Mouse (Mus musculus): ENCODE measurements around the gene Whamm. TPM values are rescaled to one million over a fixed set of nuclear protein-coding genes. Genes with fewer than 3 reads are reported as not detected.

Gene Whamm
- 10 to 100 TPM; 20.7 to 32.3 (median 29.1) TPM for total RNA-seq (2022)

DNA sequence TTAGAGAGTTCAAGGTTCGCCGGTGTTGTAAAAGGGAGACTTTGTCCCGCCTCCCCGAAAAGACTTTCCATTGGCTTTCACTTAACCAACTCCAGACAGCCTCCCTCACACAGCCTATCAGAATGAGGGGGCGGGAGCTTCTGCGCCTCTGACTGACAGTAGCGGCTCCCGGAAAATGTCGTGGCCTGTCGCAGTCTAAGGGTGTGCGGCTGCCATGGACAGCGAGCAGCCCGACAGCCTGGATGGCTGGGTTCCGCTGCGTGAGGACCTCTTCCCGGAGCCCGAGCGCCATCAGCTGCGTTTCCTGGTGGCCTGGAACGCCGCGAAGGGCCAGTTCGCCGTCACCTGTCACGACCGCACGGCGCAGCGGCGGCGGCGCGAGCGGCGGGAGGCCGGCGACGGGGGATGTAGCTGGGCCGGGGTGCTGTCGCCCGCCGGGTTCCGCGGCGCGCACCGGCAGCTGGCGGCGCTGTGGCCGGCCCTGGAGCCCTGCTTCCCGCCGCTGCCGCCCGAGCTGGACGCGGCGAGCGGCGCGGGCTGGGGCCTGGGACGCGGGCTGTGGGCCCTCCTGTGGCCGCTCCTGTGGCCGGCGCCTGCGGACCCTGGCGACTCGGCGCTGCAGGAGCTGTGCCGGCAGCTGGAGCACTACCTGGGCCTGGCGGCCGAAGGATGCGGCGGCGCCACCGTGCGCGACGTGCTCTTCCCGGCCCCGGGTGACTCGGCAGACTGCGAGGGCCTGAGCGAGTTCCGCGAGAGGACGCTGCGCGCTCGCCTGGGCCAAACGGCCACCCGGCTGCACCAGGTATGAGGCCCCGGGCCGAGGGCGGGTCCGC lies at the start of gene Whamm:
Whamm (plus strand) TSS at position 159 of the 833 bp plus-strand sequence.
- DNase-seq, result peak; percentile 92

DNA sequence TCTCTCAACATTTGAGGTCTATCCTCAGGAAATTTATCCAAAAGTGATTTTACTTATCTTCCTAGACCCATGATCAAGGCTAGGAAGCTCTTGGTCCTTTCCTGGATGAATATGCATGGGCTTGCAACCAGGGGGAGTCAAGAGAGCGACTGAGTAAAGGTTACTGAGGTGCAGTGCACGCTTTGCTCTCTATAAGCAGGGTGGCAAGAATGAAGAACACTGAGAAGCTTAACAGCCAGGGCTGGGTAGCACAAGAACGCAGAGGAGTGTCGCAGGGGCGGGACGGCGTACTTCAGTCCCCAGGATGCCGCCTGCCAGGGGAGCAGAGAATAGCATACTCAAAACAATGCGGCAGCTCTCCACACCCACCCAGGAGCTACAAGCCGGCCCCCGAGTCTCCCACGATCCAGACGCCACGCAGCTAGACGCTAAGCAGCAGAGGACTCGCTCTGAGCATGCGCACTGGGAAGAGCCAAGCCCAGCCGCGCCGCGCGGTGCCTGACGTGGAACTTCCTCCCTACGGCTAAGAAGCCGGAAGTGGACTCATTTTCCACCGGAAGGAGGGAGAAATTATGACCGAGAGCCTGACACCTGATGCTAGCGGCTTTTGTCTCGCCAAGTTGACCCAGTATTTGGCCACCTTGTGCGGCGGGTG lies 47.9 kb upstream of the Whamm start:
- DNase-seq, result peak; percentile 84

DNA sequence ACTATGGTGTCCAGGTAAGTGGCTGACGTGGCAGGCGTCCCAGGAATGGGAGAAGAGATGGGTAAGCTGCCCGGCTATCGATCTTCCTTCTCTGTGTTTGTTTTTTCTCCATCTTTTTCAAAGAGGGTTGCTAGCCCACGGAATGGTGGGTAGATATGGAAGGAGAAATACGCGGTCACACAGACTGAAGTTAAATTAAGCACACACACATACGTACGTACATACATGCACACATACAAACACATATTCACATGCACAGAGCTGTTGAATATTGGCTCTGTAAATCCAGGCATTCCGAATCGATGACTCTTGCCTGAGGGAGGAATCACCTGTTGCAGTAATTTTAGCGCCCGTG lies 47.4 kb upstream of the Whamm start:
- DNase-seq, result no peak

DNA sequence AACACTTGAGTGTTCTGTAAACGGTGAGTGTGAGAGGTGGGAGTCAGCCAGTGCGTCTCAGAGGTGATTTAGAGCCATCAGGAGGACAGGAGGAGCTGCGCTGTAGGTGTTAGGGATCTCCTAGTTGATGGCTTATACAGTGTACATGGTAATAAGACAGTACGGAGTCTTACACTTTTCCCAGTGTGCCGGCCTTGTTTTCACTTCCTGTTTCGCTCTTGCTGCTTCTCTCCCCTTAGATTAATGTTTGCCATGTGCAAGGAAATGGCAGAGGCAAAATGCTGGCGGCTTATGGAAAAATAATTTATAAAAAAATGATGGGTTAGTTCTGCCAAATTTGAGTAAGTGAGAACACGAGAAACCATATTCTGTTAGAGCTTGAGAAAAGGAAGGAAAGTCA lies 42.1 kb upstream of the Whamm start:
- no peak for DNase-seq

DNA sequence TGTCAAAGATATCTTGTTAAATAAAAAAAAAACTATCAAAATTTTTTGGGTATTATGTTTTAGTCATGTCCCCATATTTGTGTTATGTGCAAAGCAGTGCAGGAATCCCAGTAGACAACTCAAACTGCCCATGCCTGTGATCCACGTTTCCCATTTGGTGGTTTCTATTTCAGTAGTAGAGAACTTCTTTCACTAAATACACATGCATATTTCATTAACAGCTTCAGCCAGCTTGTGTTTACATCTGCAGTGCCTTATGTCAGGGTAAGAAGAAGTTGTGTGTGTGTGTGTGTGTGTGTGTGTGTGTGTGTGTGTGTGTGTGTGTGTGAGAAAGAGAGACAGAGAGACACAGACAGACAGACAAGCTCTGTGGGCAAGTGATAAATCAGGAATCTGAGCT lies 39.6 kb upstream of the Whamm start:
- no peak for DNase-seq

DNA sequence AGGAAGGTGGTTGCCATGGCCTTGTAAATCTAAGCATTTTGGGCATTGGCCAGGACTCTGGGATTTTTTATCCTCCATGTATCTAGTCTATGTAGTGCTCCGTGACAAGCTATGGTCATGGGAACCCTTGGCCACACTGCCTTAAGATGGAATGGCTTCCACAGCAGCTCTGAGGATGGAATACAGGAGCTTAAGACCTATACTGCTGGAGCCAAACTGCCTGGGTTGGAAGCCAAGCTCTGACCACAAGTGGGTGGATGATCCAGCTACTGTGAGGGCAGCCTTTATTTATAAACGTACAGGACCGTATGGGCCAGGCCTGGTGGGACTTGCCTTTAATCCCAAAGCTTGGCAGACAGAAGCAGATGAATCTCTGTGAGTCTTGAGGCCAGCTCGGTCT lies 34.6 kb upstream of the Whamm start:
- no peak for DNase-seq

DNA sequence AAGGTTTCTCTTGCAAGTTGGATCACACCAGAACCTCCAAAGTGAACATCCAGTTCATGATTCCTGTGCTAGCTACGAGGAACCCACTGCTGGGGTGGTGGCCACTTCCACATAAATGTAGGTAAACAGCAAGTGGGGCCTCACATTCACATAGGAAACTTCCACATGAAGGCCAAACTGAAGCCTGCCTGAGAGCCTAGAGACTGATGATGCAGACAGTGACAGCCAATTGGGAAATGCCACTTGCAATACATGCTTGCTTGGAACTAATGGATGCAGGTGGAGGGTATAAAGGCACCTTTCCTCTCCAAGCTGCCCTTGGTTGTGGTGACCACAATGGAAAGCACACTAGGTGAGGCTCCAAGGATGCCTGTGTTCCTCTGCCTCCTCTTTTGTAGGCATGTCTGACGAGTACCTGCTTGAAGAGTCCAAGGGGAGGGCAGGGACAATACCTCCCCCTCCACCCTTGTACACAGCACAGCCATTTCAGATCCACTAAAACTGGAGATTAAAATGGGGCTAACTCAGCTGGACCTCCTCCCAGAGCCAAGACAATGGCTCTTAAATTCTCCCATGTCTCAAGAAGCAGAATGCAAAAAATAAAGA lies 32.9 kb upstream of the Whamm start:
- DNase-seq, result peak; percentile 11

DNA sequence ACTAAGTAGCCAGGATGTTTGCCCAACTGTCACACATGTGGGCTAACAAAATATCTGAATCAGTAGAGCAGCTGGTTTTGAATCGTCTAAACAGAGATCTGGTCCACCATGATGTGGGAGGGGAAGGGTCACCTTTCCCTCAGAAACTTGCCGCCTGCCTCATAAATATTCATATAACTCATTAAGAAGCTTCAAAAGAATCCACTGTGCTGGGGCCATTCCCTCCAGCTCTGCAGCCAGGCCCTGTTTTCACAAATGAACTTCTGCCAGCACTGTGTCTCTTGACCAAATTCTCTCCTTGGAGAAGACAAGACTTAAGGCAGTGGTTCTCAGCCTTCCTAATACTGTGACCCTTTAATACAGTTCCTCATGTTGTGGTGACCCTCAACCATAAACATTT lies 31.5 kb upstream of the Whamm start:
- DNase-seq, result no peak

DNA sequence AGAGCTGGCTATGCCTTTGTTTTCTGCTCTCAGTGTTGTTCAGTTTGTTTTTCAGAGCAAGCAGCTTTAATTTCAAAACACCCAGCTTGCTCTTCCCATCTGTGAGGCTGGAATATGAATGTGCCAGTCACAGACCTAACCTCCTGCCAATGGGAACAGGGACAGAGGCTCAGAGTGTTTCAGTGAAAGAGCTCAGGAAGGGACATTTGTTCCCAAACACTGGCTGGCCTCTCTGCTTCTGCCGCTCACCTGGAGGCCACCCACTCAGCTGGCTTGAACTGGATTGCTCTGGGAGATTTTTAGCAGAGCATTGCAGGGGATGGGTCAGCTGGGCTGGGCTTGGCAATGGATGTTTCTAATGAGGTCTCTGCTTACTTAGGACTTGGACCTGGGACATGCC lies 30.1 kb upstream of the Whamm start:
- DNase-seq, result no peak

DNA sequence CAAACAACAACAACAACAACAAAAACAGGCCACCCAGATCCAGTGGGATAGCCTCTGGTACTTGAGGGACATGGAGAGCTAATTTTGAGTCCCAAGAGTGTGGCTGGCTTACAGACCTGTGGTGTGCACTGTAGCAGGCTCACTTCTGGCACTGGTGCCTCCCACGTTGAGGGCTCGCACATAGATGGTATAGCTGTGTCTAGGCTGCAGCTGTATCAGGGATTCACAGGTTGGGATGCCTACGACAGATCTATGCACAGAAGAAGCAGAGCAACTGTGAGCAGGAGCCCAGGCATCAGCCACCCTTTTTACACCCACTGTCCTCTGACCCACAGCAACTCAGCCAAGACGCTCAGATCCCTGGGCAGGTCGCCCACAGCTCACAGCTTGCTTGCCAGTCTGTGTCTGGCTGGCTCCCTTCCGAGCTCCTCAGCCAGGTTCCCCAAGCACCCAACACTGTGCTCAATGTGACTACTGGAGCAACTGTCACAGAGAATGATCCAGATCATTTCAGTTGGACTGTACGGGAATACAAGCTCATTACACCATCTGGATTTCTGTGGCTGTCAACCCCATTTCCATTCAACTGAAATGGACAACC lies 29.0 kb upstream of the Whamm start:
- DNase-seq, result peak; percentile 45

DNA sequence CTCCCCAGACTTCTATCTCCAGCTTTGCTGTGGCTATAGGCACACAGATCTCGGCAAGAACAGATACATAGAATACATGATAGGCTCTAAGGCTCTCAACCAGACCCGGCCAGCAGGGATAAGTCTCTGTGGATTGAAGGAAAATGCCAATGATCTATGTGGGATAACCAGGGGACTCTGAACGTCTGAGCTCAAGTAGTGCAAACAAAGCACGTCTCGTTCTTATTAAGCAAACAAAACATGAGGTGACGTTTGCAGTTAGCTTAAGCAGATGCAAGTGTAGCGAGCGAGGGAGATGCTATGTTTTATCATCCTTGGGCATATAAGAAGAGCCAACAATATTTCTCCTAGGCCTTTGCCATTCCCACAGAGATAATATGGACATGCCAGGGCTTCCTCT lies 28.1 kb upstream of the Whamm start:
- DNase-seq, result no peak

DNA sequence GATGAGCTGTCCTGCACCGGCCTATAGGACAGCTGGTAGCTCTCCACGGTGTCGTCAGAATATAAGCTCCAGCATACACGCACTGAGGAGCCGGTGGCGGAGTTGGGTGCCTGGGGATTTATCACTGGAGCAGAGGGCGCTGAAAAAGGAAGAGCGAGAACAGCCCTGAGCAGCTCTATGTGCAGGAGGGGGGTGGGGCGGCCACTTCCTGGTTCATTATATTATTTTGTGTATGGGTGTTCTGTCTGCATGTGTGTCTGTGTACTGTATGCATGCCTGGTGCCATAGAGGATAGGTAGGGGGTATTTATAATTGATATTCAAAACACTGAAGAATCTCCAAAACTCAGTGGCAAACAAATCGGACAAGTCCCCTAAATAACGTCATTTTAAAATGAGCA lies 22.2 kb upstream of the Whamm start:
- no peak for DNase-seq

DNA sequence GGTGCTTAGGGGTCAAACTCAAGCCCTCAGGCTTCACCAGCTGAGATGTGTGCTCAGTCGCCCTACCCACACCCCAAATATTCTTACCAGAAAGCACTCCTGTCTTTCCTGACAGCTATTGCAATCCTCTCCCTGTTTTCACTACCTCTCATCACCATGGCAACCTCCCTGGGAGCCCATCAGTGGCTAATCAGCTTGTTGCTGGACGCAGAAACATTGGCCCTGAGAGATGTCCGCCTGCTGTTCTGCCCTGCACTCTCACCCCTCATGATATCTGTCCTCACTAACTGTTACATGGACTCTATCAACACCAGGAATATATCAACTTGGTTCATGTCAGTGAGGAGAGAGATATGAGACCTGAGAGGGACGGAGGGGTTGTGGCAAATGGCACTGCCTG lies 17.5 kb upstream of the Whamm start:
- DNase-seq, result no peak

DNA sequence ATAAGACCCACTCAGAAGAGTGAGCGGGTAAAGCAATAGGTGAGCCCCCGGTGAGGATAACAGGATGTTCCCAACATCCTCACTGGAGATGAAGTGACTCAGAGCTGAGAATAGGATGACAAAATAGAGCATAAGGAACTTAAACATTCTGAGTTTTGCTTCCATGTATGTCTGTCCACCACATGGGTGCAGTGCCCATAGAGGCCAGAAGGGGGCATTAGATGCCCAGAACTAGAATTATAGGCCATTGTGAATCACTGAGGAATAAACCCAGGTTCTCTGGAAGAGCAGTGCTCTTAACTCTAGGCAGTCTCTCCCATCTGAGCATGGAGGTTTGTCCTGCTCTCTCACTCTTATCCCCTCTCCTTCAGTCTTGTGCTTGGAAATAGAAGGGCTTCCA lies 16.7 kb upstream of the Whamm start:
- no peak for DNase-seq

DNA sequence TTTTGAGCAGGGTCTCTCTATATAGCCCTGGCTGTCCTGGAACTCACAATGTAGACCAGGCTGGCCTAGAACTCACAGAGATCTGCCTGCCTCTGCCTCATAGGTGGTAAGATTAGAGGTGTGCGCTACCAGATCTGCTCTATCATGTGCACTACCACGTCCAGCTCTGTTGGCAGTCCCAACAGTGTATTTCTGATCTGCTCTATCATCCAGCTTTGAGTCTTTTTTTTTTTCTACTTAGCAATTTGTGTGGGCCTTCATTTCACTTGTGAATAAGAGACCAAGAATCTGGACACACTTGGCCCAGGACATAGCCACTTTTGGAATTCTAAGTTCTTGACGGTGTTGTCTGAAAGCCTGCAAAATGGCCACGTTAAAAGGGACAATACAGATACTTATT lies 14.2 kb upstream of the Whamm start:
- no peak for DNase-seq

DNA sequence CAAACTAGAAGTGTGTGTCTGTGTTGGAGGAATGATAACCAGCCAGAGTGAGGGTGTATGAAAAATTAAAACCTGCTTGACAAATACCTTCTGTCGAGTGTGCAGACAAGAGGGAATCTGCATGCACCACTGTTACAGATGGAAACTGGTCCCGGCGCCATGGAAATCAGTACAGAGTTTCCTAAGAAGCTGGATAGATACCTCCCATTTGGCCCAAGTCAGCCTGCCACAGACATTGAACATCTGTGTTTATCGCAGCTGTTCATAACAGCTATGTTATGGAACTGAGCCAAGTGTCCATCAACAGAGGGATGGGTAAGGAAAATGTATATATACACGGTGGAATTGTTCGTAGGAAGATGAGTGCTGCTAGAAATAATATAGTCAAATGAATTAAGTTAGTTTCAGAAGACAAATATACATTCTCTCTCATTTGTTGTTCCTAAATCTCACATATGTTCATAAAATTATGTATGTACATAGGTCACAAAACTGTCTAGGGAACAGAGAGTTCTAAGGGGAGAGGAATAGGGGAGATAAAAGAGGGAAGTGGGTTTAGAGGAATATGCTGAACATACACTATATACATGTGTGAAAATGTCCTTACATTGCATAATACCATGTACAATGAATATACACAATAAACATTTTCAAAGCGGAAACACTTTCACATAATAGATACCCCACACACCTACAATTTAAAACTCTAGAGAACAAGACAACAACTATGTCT lies 13.6 kb upstream of the Whamm start:
- no peak for DNase-seq

DNA sequence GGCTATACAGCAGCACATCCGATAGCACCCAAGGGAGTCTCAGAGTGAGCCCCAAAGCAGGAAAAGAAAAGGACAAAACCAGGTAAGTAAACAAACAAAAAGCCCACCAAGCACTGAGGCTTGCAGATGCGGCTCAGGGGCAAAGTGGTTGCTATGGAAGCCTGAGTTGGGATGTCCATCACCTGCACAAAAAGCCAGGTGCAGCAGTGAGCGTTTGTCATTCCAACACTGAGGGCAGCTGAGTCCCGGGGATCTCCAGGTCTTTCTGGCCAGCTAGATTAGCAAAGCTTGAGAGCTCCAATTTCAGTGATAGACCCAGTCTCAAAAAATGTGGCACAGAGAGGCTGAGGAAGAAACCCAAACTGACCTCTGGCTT lies 13.1 kb upstream of the Whamm start:
- DNase-seq, result no peak

DNA sequence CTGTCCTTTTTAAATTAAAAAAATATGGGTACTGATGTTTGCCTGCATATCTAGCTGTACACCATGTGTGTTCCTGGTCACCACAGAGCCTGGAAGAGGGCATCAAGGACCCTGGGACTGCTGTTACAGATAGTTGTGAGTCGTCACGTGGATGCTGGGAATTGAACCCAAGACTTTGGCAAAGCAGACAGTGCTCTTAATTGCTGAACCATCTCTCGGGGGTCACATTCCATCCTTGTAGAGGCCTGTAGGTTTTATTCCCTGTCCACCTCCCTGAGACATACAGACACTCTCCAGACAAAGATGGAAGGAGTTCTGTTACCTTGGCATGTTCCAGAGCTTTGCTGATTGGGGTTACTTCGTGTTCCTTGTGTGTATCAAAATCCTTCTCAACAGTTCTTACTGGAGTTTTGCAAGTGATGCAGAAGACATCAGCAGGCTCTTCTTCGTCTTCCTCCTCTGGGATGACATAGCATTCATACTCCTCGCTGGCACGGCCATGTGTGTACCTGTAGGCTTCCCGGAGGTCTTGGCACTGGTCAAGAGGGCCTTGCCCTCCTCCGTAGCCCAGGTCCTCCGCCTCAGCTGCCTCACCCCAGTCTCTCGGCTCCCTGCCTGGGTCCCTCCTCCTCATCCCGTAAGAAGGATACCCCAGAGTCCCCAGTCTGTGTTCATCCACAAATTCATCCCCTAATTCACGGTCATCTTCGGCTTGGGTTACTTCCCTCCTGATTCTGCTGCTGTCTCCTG lies 11.7 kb upstream of the Whamm start:
- DNase-seq, result no peak

DNA sequence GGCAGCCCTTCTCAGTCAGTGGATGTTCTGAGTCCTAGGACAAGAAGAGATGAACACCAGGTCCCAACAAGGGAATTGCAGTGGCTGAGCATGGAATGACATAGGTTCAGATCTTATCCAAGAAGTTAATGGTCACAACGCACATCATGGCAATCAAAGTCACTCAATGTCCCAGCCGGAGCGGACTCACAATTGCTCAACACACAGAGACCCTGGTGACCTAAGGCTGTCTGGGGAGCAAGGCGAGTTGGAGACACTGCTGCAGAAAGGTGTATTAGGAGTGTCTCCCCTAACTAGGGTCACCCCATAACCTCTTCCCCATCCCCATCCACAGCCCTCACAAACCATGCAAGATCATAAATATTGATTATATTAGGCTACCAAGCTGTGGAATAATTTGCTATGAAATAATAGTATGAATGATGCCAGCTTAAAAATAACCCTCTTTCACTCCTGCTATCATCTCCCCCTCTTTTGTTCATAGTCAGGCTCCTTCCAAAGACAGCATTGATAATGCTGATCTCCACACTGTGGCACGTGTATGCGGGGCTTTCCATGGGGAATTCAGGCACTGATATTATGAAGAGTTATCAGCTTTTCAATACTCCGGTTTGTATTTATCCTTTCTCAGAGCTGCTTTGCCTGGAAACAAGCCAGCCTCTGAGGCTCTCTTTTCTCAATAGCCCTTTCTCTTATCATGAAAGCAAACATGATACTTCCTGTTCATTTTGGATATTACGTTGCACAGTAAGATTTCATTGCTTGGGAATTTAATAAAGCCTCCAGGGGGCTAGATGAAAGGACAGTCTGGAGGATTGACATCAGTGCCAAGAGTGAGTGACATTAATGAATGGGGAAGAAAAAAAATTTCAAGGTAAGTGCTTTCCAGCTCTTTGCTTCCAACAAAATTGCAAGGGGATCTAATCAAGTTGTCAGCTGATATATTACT lies 10.7 kb upstream of the Whamm start:
- no peak for DNase-seq

DNA sequence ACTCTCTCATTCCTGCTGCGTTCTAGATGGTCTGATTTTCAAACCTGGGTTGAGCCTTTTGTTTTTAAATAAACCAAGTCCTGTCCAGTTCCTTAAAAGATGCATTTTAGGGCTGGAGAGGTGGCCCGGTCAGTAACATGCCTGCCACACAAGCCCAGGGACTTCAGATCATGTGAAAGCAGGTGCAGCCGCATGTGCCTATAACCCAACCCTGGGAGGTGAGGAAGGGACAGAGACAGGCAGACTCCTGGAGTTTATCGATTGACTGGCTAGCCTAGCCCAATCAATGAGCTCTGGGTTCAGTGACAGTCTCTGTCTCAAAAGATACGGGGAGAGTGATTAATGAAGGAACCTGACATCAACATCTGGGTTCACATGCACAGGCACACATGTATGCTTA lies 9.9 kb upstream of the Whamm start:
- no peak for DNase-seq

DNA sequence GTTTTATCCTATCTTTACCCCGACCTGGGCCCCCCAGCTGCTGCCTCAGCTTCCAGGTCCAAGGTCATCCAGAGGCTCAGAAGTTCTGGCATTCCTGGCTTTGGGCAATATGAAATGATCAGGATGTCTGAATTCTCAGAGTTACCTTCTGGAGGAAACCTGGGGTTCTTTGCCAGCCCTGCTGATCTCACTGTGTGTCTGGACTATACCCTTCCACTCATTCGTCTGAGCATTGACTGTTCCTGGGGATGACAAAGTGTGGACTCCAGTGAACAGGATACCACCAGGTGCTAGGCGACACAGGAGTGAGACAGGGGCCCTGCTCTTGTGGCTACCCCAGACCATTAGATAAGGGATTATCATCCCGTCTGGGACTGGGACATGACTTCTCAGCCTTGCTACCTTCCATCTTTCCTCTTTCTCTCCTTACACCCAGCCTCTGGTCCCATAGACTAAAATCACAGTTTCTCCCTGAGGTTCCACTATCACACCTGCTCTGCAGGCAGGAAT lies 7.5 kb upstream of the Whamm start:
- DNase-seq, result no peak
